Mouse (Mus musculus): Measurements from ENCODE around the gene Cyp2ab1.

DNA sequence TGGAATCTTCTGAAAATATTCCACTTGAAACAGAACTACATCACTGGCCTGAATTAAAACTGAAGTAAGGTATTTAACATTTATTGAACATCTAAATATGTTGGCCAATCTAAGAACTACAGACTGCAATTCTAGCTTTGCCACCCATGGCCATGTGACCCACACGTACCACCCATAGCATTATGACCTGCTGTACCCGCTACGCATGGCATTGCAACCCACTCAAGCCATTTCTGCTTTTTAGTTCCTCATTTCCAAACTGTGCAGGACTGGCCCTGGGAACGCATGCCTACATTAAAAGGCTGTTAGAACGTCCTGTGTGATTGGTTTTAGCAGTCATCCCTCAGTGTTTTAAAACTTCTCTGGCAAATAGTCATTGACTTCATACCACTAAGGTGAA is 32.6 kb upstream of the Cyp2ab1 start:
- TF ChIP-seq FLI1 (IDR thresholded peaks at IDR 0.05; ENCODE audit: low read length): no peak
- TF ChIP-seq GATA1 (IDR thresholded peaks at IDR 0.05; ENCODE audit: borderline replicate concordance, low read length): no peak
